Mouse (Mus musculus) cerebellum, adult 2 months (tissue): ENCODE results near the gene Gjb5.

Source experiments
- CTCF ChIP-seq: fragments of 200-500 bp; IDR thresholded peaks from 2 replicates; pipeline ENCODE4 v1.5.1; 2011; ENCODE audit warnings: low read depth, mild to moderate bottlenecking, control low read depth, low read length, moderate library complexity, borderline replicate concordance; ENCODE audit not compliant: insufficient read depth
- POLR2A ChIP-seq: fragments of 200-500 bp; IDR thresholded peaks from 2 replicates; pipeline ENCODE4 v1.6.1; 2011; ENCODE audit warnings: low read length, control low read depth, borderline replicate concordance; ENCODE audit not compliant: insufficient read depth

DNA sequence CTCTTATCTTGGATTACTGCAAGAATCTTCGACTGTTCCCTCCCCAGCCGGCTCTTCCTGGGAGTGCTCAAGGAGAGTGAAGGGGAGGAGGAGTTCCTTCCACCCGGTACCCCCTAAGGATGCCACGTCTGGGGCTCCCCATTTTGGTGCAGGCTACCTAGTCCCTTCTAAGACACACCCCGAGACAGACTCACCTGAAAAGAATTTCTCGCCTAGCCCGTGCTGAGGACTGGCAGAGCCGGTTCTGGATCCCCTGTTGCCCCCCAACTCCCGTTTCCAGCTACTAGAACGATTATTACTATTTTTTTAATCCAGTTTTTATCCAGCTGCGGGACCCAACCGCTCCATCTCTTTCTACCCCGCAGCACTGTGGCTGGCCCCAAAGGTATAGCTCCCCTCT lies 28.2 kb downstream of the Gjb5 start:
- TF ChIP-seq CTCF: no peak
- TF ChIP-seq POLR2A: no peak
